Mouse (Mus musculus) stomach, embryonic 14.5 days (tissue): ENCODE results near the gene Ret. TPM values are rescaled to one million over a fixed set of nuclear protein-coding genes. Genes with fewer than 3 reads are reported as not detected.

ENCODE experiments used
- ATAC-seq: fragments of 200-750 bp; cut with Nextera tagmentation; 2 replicates; pipeline ENCODE4 v1.8.0; 2017; ENCODE audit warnings: low read depth, moderate TSS enrichment; ENCODE audit not compliant: insufficient number of reproducible peaks, insufficient read depth, low FRiP score
- H3K27ac ChIP-seq: fragments of 300-500 bp; sonication (generic); 2 replicates; pipeline ENCODE4 v1.5.1; 2014; ENCODE audit warnings: mild to moderate bottlenecking, low read length, moderate library complexity, mixed read lengths
- H3K27me3 ChIP-seq: fragments of 300-500 bp; sonication (generic); 2 replicates; pipeline ENCODE4 v1.6.1; 2014; ENCODE audit warnings: low read length, control low read depth, mixed read lengths; ENCODE audit not compliant: control insufficient read depth, insufficient read depth
- H3K36me3 ChIP-seq: fragments of 300-500 bp; sonication (generic); 2 replicates; pipeline ENCODE4 v1.6.1; 2014; ENCODE audit warnings: mild to moderate bottlenecking, control low read depth, low read length, moderate library complexity, mixed read lengths; ENCODE audit not compliant: control insufficient read depth, insufficient read depth
- H3K4me1 ChIP-seq: fragments of 300-500 bp; sonication (generic); 2 replicates; pipeline ENCODE4 v1.6.1; 2014; ENCODE audit warnings: low read length, control low read depth, mixed read lengths; ENCODE audit not compliant: control insufficient read depth, insufficient read depth
- H3K4me2 ChIP-seq: fragments of 300-500 bp; sonication (generic); replicated peaks from 2 replicates; pipeline ENCODE4 v1.6.1; 2014; ENCODE audit warnings: low read depth, low read length, control low read depth
- H3K4me3 ChIP-seq: fragments of 300-500 bp; sonication (generic); 2 replicates; pipeline ENCODE4 v1.5.1; 2014; ENCODE audit warnings: low read depth, low read length, control low read depth
- H3K9ac ChIP-seq: fragments of 300-500 bp; sonication (generic); replicated peaks from 2 replicates; pipeline ENCODE4 v1.6.1; 2014; ENCODE audit warnings: low read depth, mild to moderate bottlenecking, control low read depth, low read length, moderate library complexity, mixed read lengths
- H3K9me3 ChIP-seq: fragments of 300-500 bp; sonication (generic); 2 replicates; pipeline ENCODE4 v1.6.1; 2016; ENCODE audit warnings: low read depth, low read length, control low read depth; ENCODE audit not compliant: control insufficient read depth
- WGBS: fragments of 180-500 bp; shearing (Covaris S2); extraction: QIAGEN DNeasy Blood & Tissue Kit; methylation state at CpG from one replicate; pipeline ENCODE4 v1.1.7; 2014; 5-methylcytosine and 5-hydroxymethylcytosine counted together
- polyA plus RNA-seq: library from polyadenylated mRNA; unstranded; fragments of >200 nt; fragmentation: Nextera tagmentation; extraction: Ambion mirVana; gene quantifications from 2 replicates; pipeline ENCODE4 v1.2.1, GENCODE M21; 2014

The Ret gene
- polyA plus RNA-seq, 1 experiment from 2014 or later: 15.0 TPM

GRCm38 (mm10) chr6:118150128-118150527 lies 47.4 kb downstream of the Ret start:
- WGBS: 86% methylated on average over 4 of the region's 4 CpGs

GRCm38 (mm10) chr6:118140961-118141360 lies 56.6 kb downstream of the Ret start:
- Histone ChIP-seq H3K27ac (no peak overlapping the region), H3K9ac (no peak overlapping the region), H3K4me2 (no peak overlapping the region), H3K27me3 (no peaks in the 10 kb centered on the region), H3K4me1 (no peaks in the 10 kb centered on the region), H3K36me3 (no peaks in the 10 kb centered on the region), H3K9me3 (0 out of 2 replicates have a peak, but pooled peaks cover 4% of the 10 kb centered on the region), H3K4me3 (no peak overlapping the region)
- ATAC-seq: no peak
- 80% methylated on average over 6 of the region's 6 CpGs for WGBS

More at GRCm38 (mm10) chr6:118150128-118150527, 47.4 kb downstream of the Ret start:
- Histone ChIP-seq H3K4me2 (no peak overlapping the region), H3K9me3 (no peaks in the 10 kb centered on the region), H3K27me3 (no peaks in the 10 kb centered on the region), H3K27ac (no peak overlapping the region), H3K36me3 (no peaks in the 10 kb centered on the region), H3K4me1 (no peaks in the 10 kb centered on the region), H3K4me3 (no peak overlapping the region), H3K9ac (no peak overlapping the region)
- no peak for ATAC-seq

- Histone ChIP-seq H3K27me3 (no peaks in the 10 kb centered on the region), H3K9ac (peak within 1 kb of the TSS; percentile 60), H3K4me1 (no peaks in the 10 kb centered on the region), H3K9me3 (no peaks in the 10 kb centered on the region), H3K4me2 (peak within 1 kb of the TSS; percentile 63), H3K27ac (0 out of 2 replicates have a peak within 1 kb of the TSS, but pooled peaks have one; percentile 22), H3K36me3 (no peaks in the 10 kb centered on the region), H3K4me3 (peak within 1 kb of the TSS; percentile 77)
- ATAC-seq: peak; percentile 99
- 6% methylated on average over 64 of the region's 66 CpGs for WGBS
These were observed 58.5 kb downstream of the Ret start, which contains the start of gene Csgalnact2 for GRCm38 (mm10) chr6:118138731-118139709. Gene Csgalnact2 (minus strand): TSS chr6:118139140.

GRCm38 (mm10) chr6:118137148-118137547 lies 60.4 kb downstream of the Ret start:
- H3K4me3 ChIP-seq: no peak overlapping the region
- no peaks in the 10 kb centered on the region for H3K9me3 ChIP-seq
- no peak overlapping the region for H3K4me2 ChIP-seq
- H3K4me1 ChIP-seq: no peaks in the 10 kb centered on the region
- no peak overlapping the region for H3K27ac ChIP-seq
- no peak for ATAC-seq
- no peaks in the 10 kb centered on the region for H3K36me3 ChIP-seq
- no peaks in the 10 kb centered on the region for H3K27me3 ChIP-seq
- WGBS: 83% methylated on average over 2 of the region's 2 CpGs
- no peak overlapping the region for H3K9ac ChIP-seq

DNA sequence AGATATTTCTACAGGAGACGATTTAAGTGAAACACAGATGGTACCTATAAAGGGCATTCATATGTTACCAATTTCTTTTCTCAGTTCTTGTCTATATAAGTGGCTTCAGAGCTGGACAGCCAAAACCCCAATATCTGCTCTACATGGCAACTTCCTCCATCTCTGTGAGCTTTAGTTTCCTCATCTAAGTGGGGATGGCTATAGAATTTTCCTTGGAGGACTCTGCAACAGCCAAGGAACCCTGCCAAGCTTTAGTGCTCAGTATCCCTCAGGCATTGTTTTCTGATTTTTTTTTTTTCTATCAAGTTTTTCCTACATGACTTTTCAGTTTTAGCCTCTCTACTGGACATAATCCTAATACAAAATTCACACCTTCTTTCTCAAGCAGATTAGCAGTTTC lies 63.1 kb downstream of the Ret start:
- ATAC-seq: no peak
- Histone ChIP-seq H3K36me3 (no peaks in the 10 kb centered on the region), H3K4me3 (no peak overlapping the region), H3K4me1 (no peaks in the 10 kb centered on the region), H3K9me3 (no peaks in the 10 kb centered on the region), H3K27me3 (no peaks in the 10 kb centered on the region), H3K4me2 (no peak overlapping the region), H3K27ac (no peak overlapping the region), H3K9ac (no peak overlapping the region)
- WGBS: 86% methylated on average over 1 of the region's 1 CpGs

DNA sequence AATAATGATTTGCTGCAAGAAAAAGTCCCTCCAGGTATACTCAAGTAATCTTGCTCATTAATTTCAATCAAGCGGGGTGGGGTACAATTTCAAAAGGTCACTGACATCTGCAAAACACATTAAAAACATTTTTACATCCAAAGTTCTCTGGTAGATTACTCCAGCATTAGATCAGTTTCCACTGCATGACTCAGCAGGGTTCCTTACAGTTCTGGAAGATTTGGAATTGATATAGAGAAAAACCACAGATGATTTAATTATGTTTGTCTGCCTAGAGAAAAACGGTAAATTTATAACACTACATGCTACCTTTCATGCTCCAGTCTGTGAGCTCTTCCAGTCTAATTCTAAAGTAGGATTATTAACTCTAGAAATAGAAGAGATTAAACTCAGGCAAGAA lies 67.5 kb downstream of the Ret start:
- Histone ChIP-seq H3K9ac (no peak overlapping the region), H3K9me3 (no peaks in the 10 kb centered on the region), H3K36me3 (no peaks in the 10 kb centered on the region; the same call in 1 of the 2 replicates), H3K4me2 (no peak overlapping the region), H3K4me3 (no peak overlapping the region), H3K4me1 (no peaks in the 10 kb centered on the region), H3K27ac (no peak overlapping the region), H3K27me3 (no peaks in the 10 kb centered on the region)
- no peak for ATAC-seq
- WGBS: 78% methylated on average over 2 of the region's 2 CpGs

DNA sequence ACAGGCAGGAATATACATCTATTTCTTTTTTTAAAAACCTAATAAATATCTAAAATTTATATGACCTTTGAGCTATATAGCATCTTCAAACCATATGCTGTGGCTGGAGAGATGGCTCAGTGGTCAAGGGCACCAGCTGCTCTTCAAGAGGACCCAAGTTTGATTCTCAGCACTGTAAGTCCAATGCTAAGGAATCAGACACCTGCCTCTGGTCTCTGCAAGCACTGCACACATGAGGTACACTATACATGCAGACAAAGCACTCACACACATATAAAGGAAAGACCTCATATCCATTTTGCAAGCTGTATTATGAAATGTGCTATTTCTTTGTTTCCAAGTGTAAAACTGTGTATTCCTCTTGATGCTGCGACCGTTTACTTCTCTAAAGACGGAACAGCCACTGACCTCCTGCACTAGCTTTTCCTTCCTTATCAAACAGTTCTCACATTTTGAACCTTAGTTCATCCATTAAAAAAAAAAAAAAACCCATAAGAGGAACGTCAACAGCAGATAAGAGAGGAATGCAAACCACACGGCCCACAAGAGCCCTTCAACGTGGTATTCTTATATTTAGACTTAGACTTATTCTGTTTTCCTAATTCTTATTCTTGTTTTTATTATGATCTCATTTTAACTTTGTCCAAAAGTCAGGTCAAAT lies 69.6 kb downstream of the Ret start:
- no peak overlapping the region for H3K4me2 ChIP-seq
- H3K4me3 ChIP-seq: no peak overlapping the region
- no peaks in the 10 kb centered on the region; the same call in 1 of the 2 replicates for H3K36me3 ChIP-seq
- H3K4me1 ChIP-seq: no peaks in the 10 kb centered on the region
- H3K27me3 ChIP-seq: no peaks in the 10 kb centered on the region
- no peak overlapping the region for H3K9ac ChIP-seq
- 39% methylated on average over 6 of the region's 6 CpGs for WGBS
- no peak for ATAC-seq
- no peak overlapping the region for H3K27ac ChIP-seq
- H3K9me3 ChIP-seq: no peaks in the 10 kb centered on the region

DNA sequence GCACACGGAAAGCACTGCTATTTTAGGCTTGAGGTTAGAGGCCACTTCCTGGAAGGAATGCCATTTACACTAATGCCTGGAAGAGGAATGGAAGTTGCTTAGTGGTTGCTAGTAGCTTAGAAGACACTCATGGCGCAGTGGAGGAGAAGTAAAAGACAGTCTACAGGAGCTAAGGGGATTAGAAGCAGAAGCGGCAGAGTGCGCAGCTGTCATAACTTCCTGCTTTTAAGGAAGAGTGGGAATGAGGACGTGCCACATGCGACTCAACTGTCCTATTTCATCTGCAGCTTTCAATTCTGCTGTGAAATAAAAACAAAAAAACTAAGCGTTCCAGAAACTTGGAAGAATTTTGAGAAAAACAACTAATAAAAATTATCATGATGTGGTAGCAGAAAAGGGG lies 70.3 kb downstream of the Ret start:
- no peak for ATAC-seq
- Histone ChIP-seq H3K27ac (no peak overlapping the region), H3K27me3 (no peaks in the 10 kb centered on the region)

More for the DNA sequence above, 70.3 kb downstream of the Ret start:
- Histone ChIP-seq H3K9ac (no peak overlapping the region), H3K4me2 (no peak overlapping the region), H3K4me3 (no peak overlapping the region), H3K9me3 (no peaks in the 10 kb centered on the region), H3K4me1 (no peaks in the 10 kb centered on the region), H3K36me3 (no peaks in the 10 kb centered on the region; the same call in 1 of the 2 replicates)
- WGBS: 73% methylated on average over 7 of the region's 7 CpGs
